Mouse (Mus musculus) brain, embryonic 14.5 days (tissue): ENCODE data around the gene Spats2l. TPM values are rescaled to one million over a fixed set of nuclear protein-coding genes. Genes with fewer than 3 reads are reported as not detected.

Experiments used
- DNase-seq: peaks from one replicate; pipeline ENCODE4 v3.0.0-alpha.2; 2011; ENCODE audit warnings: low read depth
- CTCF ChIP-seq: fragments of 200-500 bp; IDR thresholded peaks from 2 replicates; pipeline ENCODE4 v1.5.1; 2012; ENCODE audit warnings: inconsistent platforms, mild to moderate bottlenecking, moderate library complexity, borderline replicate concordance; ENCODE audit not compliant: insufficient read depth, insufficient read length; ENCODE audit errors: extremely low read depth
- POLR2A ChIP-seq: fragments of 200-500 bp; IDR thresholded peaks from 2 replicates; pipeline ENCODE4 v1.6.1; 2012; ENCODE audit warnings: mild to moderate bottlenecking, inconsistent platforms, borderline replicate concordance; ENCODE audit not compliant: poor library complexity, insufficient read depth, insufficient read length, severe bottlenecking; ENCODE audit errors: extremely low read depth
- polyA plus RNA-seq: library from polyadenylated mRNA; depleted of rRNA; stranded (reverse); fragments of >200 nt; gene quantifications from 2 replicates; pipeline ENCODE4 v1.2.3, GENCODE M21; 2012

The Spats2l gene
- polyA plus RNA-seq, 1 experiment, result 33.5 TPM

DNA sequence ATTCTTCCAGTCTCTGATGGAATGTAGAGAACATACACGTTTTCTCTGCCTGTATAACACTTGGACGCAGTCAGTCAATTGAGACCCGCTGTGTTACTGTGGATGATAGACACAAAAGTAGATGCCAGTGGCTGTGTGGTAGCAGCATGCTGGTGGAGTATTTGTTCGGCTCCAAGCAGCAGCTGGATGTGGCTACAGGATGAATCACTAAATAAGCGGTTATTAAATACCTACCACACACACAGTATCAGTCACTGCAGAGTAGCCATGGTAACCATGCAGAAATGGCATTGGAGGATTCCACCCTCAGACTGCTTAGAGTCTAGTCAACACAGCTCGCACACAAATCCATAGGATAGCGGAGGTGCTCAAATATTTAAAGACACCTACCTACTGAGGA, 100.0 kb downstream of the Spats2l start:
- TF ChIP-seq POLR2A (no peak), CTCF (no peak)
- no peak for DNase-seq

DNA sequence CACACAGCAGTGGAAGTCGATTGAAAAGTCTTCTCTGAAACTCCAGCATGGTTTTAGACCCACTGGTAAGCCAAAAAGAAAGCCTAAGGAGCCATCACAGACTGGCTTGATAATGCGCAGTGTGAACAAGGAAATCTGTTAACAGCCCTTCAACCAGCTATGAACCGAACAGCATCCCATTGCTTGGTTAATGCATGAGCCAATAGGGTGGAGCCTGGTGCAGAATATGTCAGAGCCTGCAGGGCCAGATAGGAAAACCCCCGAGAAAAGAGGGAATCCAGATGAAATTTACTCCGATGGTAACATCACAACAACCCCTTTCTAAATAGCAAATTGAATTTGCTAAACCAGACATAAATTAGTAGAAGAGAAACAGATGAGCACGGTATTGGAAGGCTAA, 101.1 kb downstream of the Spats2l start:
- TF ChIP-seq CTCF (no peak), POLR2A (no peak)
- no peak for DNase-seq

DNA sequence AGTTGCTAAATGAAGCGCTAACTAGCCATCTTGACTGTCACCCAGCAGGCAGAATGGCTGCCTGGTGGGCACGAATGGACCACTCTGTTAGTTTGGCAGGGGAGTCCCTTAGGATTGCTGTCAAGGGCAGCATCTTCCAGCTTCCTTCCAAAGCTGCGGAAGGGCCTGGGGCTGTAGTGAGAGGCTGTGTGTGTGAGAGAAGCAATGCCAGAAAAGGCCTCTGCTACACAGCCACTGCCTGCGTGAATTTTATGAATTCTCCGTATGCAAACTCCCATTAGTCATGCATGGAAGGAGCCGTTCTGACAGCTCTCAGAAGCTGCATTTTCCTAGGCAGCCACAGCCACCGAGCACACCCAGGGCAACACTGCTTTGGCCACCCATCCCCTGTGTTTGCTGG, 101.5 kb downstream of the Spats2l start:
- no peak for TF ChIP-seq POLR2A
- no peak for TF ChIP-seq CTCF
- DNase-seq, result peak; percentile 89

DNA sequence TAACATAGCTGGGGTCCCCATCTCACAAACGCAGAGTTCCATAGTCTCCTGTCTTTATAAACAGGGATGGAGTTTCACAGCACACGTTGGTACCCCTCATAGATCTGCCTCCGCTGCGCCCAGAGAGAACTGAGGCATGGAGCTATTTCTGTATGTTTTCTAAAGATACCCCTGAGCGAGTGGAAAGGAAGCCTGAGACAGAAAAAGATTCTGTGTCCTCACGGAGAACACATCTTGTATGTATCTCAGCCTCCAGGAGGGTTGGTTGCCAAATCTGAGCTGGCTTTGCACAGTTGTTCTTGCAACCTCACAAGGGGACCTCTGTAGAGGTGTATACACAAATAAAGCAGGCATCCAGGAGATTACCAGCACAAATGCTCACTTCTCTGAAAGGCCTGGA, 105.0 kb downstream of the Spats2l start:
- DNase-seq, result no peak

DNA sequence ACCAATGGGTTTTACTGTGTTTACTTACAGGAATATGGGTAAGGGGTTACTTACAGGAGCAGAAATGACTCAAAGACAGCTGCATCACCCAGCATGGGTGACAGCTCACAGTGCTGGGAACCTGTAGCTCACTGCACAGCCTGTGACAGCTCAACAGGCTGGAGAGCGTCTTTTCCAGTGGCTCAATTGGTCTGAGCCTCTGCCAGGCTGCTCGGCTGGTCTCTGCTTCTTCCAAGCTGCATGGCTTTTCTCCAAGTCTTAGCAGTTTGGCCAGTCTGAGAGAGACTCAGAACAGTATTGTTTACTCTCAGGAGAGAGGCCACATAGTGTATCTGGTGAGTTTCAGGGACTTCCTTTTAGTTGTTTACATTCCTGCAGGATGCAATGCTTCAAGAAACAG, 110.9 kb downstream of the Spats2l start:
- TF ChIP-seq CTCF (no peak), POLR2A (no peak)
- DNase-seq, result peak; percentile 50

More for the DNA sequence above, 105.0 kb downstream of the Spats2l start:
- no peak for TF ChIP-seq CTCF
- no peak for TF ChIP-seq POLR2A

DNA sequence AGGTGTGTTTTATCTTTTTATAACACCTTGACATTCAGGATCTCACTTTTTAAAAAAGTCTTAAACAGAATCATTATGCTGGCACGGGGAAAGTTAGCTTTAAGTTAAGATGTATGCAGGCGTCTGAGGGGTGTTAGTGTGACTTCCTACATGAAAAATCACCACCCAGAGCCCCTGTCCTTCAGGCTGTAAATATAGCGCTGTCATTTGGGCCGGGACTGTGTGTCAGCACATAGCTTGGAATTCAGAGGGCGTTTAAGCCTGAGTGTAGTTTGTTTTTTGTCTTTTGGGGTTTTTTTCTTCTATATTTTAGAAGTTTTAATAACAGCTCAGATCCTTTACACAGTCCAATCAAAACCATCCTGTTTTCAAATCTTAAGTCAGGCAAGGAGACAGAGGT, 115.8 kb downstream of the Spats2l start:
- no peak for DNase-seq
- no peak for TF ChIP-seq POLR2A
- no peak for TF ChIP-seq CTCF

DNA sequence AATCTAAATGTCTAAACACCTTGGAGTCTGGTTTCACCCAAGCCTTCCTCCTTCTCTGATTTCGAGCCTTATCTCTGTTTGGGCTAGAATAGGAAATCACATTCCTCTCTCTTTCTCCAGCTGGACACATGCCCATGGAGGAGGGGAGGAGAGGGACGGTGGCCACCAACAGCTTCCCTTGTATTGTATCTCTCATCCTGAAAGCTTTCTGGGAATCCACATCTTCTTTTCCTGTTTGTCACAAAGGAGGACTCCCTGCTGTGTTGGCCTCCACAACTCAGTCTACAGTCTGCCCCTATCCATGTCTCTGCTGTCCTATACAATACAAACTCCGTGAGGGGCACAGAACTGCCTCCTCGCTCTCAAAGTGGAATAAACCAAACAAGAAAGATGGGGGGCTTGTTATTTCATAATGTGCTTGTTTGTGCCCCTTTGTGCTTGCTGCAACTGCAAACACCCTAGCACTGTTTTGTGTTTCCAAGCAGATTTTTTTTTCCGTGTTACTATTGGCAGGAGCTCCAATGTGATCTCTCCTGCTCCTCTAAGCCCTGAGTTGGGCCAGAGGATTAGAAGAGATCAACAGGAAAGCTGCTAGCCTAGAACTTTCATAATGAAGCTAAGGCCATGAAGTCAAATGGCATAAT, 116.4 kb downstream of the Spats2l start:
- DNase-seq, result peak; percentile 69

DNA sequence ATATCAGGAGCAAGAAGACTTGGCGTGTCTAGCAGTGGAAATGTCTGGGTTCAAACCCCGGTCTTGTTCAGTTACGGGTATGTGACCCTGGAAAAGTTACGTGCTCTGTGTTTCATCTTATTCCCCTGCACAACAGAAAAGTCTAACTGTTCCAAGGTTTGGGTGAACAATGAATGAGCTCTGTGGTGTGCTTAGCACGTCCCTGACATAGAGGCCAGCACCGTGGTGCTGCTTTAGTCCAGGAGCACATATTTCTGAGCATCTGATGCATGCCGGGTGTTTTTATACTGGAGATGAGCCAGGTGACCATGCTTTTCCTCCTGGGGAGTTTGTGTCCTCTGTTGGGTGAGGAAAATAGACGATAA, 116.9 kb downstream of the Spats2l start:
- TF ChIP-seq CTCF (no peak), POLR2A (no peak)
- DNase-seq, result no peak

More for the DNA sequence above, 116.4 kb downstream of the Spats2l start:
- no peak for TF ChIP-seq POLR2A
- no peak for TF ChIP-seq CTCF

DNA sequence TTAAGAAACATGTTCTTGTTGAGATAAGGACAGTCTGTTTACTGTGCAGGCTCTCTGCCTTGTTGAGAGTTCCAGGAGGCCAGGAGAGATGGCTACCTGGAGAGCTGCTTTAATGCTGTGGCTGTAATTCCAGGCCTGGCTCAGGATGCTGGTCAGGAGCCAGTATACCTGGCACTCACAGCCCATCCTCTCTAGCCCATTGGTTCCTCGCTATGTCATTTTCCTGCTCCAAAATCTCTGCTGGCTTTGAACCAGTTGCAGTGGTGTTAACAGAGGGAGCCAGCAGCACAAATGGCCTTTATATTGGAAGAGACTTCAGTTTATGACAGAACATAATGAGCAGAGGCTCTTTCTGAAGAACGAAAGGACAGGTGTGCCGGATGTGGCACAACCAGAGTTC, 127.5 kb downstream of the Spats2l start:
- DNase-seq, result no peak
- TF ChIP-seq CTCF (no peak), POLR2A (no peak)

DNA sequence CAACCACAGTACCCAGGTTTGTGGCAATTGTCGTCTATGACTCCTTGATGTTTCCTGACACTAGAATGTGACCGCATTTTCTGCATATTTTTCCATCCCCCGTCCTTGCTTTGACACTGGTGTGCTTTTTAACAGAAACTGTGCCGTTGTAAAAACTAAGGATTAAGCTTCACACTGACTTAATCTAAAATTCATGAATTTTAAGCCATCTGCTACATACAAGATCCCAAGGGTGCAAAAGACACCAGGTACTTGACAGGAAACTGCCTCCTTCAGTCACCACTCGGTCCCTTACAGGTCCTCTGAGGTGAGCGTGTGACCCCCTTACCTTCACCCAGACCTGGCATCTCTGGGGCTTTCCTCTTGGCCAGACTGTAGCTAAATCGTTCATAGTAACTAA, 129.8 kb downstream of the Spats2l start:
- TF ChIP-seq CTCF, result no peak
- TF ChIP-seq POLR2A, result no peak
- DNase-seq, result peak; percentile 19

DNA sequence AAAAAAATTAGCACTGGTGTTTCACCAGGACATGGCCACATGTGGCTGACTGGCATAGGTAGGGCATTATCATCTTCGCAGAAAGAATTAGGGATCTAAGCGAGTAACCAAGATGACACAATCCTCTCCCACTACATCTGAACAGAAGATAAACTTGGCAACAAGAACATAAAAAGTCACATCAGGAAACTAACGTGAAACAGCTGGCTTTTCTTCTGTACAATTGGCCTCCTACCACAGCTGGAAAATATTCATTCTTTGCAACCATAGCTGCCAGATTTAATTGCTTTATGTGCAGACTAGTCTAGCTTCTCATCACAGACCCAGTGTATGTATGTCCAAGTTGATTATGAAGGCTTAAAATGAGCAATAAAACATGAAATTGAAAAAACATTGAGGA, 131.9 kb downstream of the Spats2l start:
- no peak for DNase-seq
- TF ChIP-seq CTCF, result no peak
- no peak for TF ChIP-seq POLR2A

DNA sequence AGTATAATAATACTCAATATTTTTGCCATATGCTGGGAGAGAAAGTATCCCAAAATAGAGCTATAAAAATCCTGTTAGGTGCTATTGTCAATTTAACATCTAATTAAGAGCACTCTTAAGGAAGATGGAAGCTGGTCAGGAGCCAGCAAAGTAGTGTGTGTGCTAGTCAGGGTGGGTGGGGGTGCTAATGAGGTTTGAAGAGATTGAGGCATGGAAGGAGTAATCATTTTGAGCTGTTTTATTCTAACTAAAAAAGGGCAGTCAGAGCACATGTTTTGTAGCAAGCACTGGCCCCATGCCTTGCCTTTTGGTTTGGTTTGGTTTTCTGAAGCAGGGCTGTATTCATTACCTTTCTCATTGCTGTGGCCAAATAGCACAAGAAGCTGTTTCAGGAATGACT, 132.3 kb downstream of the Spats2l start:
- DNase-seq, result peak; percentile 68
- TF ChIP-seq CTCF (no peak), POLR2A (no peak)
